Mouse (Mus musculus) kidney, embryonic 14.5 days (tissue): ENCODE measurements at regions not wholly inside any gene's neighbourhood (a gene's known extent, or its start where the extent isn't known, plus 50 kb on each side); places are given as distances from the start of the nearest gene placed in this dataset.

Experiments
- ATAC-seq: fragments of 200-750 bp; cut with Nextera tagmentation; 2 replicates; pipeline ENCODE4 v1.8.0; 2017; ENCODE audit warnings: moderate number of reproducible peaks, mild to moderate bottlenecking, moderate TSS enrichment, moderate library complexity; ENCODE audit not compliant: low FRiP score, low TSS enrichment
- H3K27ac ChIP-seq: fragments of 300-500 bp; sonication (generic); 2 replicates; pipeline ENCODE4 v1.5.1; 2014; ENCODE audit warnings: low read depth, mild to moderate bottlenecking, low read length, moderate library complexity, mixed read lengths
- H3K27me3 ChIP-seq: fragments of 300-500 bp; sonication (generic); 2 replicates; pipeline ENCODE4 v1.6.1; 2014; ENCODE audit warnings: mild to moderate bottlenecking, low read length; ENCODE audit not compliant: control insufficient read depth, insufficient read depth
- H3K36me3 ChIP-seq: fragments of 300-500 bp; sonication (generic); 2 replicates; pipeline ENCODE4 v1.6.1; 2014; ENCODE audit warnings: low read length, mixed read lengths; ENCODE audit not compliant: control insufficient read depth, insufficient read depth
- H3K4me1 ChIP-seq: fragments of 300-500 bp; sonication (generic); 2 replicates; pipeline ENCODE4 v1.6.1; 2014; ENCODE audit warnings: low read length, mixed read lengths; ENCODE audit not compliant: control insufficient read depth, insufficient read depth
- H3K4me2 ChIP-seq: fragments of 300-500 bp; sonication (generic); replicated peaks from 2 replicates; pipeline ENCODE4 v1.6.1; 2014; ENCODE audit warnings: low read depth, mild to moderate bottlenecking, low read length
- H3K4me3 ChIP-seq: fragments of 300-500 bp; sonication (generic); 2 replicates; pipeline ENCODE4 v1.5.1; 2014; ENCODE audit warnings: mild to moderate bottlenecking, low read length
- H3K9ac ChIP-seq: fragments of 300-500 bp; sonication (generic); 2 replicates; pipeline ENCODE4 v1.6.1; 2014; ENCODE audit warnings: low read depth, mild to moderate bottlenecking, low read length, moderate library complexity
- H3K9me3 ChIP-seq: fragments of 300-500 bp; sonication (generic); 2 replicates; pipeline ENCODE4 v1.6.1; 2016; ENCODE audit warnings: low read length; ENCODE audit not compliant: control insufficient read depth
- WGBS: fragments of 180-500 bp; shearing (Covaris S2); extraction: QIAGEN DNeasy Blood & Tissue Kit; methylation state at CpG from one replicate; pipeline ENCODE4 v1.1.7; 2014; 5-methylcytosine and 5-hydroxymethylcytosine counted together

- no peak overlapping the region for H3K27ac ChIP-seq
Observed at GRCm38 (mm10) chr5:12207452-12207851, 175.7 kb upstream of the Sema3d start.

GRCm38 (mm10) chr5:12209631-12210030 lies 173.6 kb upstream of the Sema3d start:
- H3K9me3 ChIP-seq, result no peaks in the 10 kb centered on the region
- no peaks in the 10 kb centered on the region for H3K36me3 ChIP-seq
- no peak overlapping the region for H3K4me3 ChIP-seq
- H3K4me1 ChIP-seq, result no peaks in the 10 kb centered on the region
- H3K4me2 ChIP-seq, result no peak overlapping the region
- WGBS, result 78% methylated on average over 1 of the region's 1 CpGs
- ATAC-seq, result no peak
- no peak overlapping the region for H3K9ac ChIP-seq
- no peaks in the 10 kb centered on the region for H3K27me3 ChIP-seq
- no peak overlapping the region for H3K27ac ChIP-seq

More at GRCm38 (mm10) chr5:12207452-12207851, 175.7 kb upstream of the Sema3d start:
- no peak for ATAC-seq
- H3K4me1 ChIP-seq, result no peaks in the 10 kb centered on the region
- no peak overlapping the region for H3K9ac ChIP-seq
- H3K4me2 ChIP-seq, result no peak overlapping the region
- no peaks in the 10 kb centered on the region for H3K27me3 ChIP-seq
- no peaks in the 10 kb centered on the region for H3K36me3 ChIP-seq
- 83% methylated on average over 1 of the region's 1 CpGs for WGBS
- H3K9me3 ChIP-seq, result no peaks in the 10 kb centered on the region
- H3K4me3 ChIP-seq, result no peak overlapping the region

GRCm38 (mm10) chr5:12213448-12213847 lies 169.7 kb upstream of the Sema3d start:
- WGBS, result 77% methylated on average over 3 of the region's 3 CpGs
- H3K36me3 ChIP-seq, result no peaks in the 10 kb centered on the region
- no peak overlapping the region for H3K4me2 ChIP-seq
- ATAC-seq, result no peak
- H3K27me3 ChIP-seq, result no peaks in the 10 kb centered on the region
- no peaks in the 10 kb centered on the region for H3K4me1 ChIP-seq
- H3K9ac ChIP-seq, result no peak overlapping the region
- H3K27ac ChIP-seq, result no peak overlapping the region
- no peak overlapping the region for H3K4me3 ChIP-seq
- H3K9me3 ChIP-seq, result no peaks in the 10 kb centered on the region

GRCm38 (mm10) chr5:12219424-12220107 lies 163.6 kb upstream of the Sema3d start:
- Histone ChIP-seq H3K4me3 (no peak overlapping the region), H3K4me2 (no peak overlapping the region), H3K9me3 (no peaks in the 10 kb centered on the region), H3K27ac (no peak overlapping the region), H3K27me3 (no peaks in the 10 kb centered on the region), H3K9ac (no peak overlapping the region), H3K36me3 (no peaks in the 10 kb centered on the region), H3K4me1 (no peaks in the 10 kb centered on the region)
- ATAC-seq, result no peak
- WGBS, result 80% methylated on average over 2 of the region's 2 CpGs

- H3K4me2 ChIP-seq, result no peak overlapping the region
- H3K36me3 ChIP-seq, result no peaks in the 10 kb centered on the region
- no peak overlapping the region for H3K27ac ChIP-seq
- H3K4me3 ChIP-seq, result no peak overlapping the region
- no peak for ATAC-seq
- no peaks in the 10 kb centered on the region for H3K4me1 ChIP-seq
- H3K9ac ChIP-seq, result no peak overlapping the region
- no peaks in the 10 kb centered on the region for H3K9me3 ChIP-seq
- WGBS, result 90% methylated on average over 1 of the region's 1 CpGs
- H3K27me3 ChIP-seq, result no peaks in the 10 kb centered on the region
Observed at GRCm38 (mm10) chr5:12222622-12223021, 160.6 kb upstream of the Sema3d start.

- Histone ChIP-seq H3K4me3 (no peak overlapping the region), H3K27me3 (no peaks in the 10 kb centered on the region), H3K4me1 (no peaks in the 10 kb centered on the region), H3K4me2 (no peak overlapping the region), H3K36me3 (no peaks in the 10 kb centered on the region), H3K9ac (no peak overlapping the region), H3K27ac (no peak overlapping the region), H3K9me3 (no peaks in the 10 kb centered on the region)
- no peak for ATAC-seq
- WGBS, result 78% methylated on average over 5 of the region's 5 CpGs
Observed at GRCm38 (mm10) chr5:12233377-12234096, 149.6 kb upstream of the Sema3d start.

GRCm38 (mm10) chr5:12243179-12243805 lies 139.9 kb upstream of the Sema3d start:
- no peaks in the 10 kb centered on the region for H3K36me3 ChIP-seq
- no peak overlapping the region; the same call in 1 of the 2 replicates for H3K27ac ChIP-seq
- peak; percentile 87 for ATAC-seq
- H3K4me3 ChIP-seq, result no peak overlapping the region
- H3K4me2 ChIP-seq, result no peak overlapping the region
- WGBS, result 31% methylated on average over 9 of the region's 9 CpGs
- H3K9ac ChIP-seq, result no peak overlapping the region
- H3K4me1 ChIP-seq, result no peaks in the 10 kb centered on the region
- no peaks in the 10 kb centered on the region for H3K27me3 ChIP-seq
- H3K9me3 ChIP-seq, result no peaks in the 10 kb centered on the region

GRCm38 (mm10) chr5:12293685-12294084 lies 89.5 kb upstream of the Sema3d start:
- ATAC-seq, result peak; percentile 83
- Histone ChIP-seq H3K4me2 (no peak overlapping the region; the same call in 1 of the 2 replicates), H3K4me1 (0 out of 2 replicates have a peak, but pooled peaks cover 4% of the 10 kb centered on the region), H3K9me3 (no peaks in the 10 kb centered on the region), H3K27me3 (no peaks in the 10 kb centered on the region), H3K36me3 (no peaks in the 10 kb centered on the region), H3K4me3 (no peak overlapping the region), H3K9ac (no peak overlapping the region), H3K27ac (no peak overlapping the region)
- WGBS, result 23% methylated on average over 4 of the region's 4 CpGs

GRCm38 (mm10) chr5:12297331-12297730 lies 85.9 kb upstream of the Sema3d start:
- 25% methylated on average over 2 of the region's 2 CpGs for WGBS
- Histone ChIP-seq H3K4me2 (no peak overlapping the region), H3K4me1 (0 out of 2 replicates have a peak, but pooled peaks cover 4% of the 10 kb centered on the region), H3K9me3 (no peaks in the 10 kb centered on the region), H3K27me3 (no peaks in the 10 kb centered on the region), H3K36me3 (no peaks in the 10 kb centered on the region), H3K27ac (no peak overlapping the region), H3K4me3 (no peak overlapping the region), H3K9ac (no peak overlapping the region)
- no peak for ATAC-seq
